Mouse (Mus musculus) spleen, adult 18-20 months (tissue): ENCODE data around the gene Mroh2a.

ENCODE experiments used
- DNase-seq, 2 experiments: peaks; one replicate each; pipeline ENCODE4 v3.0.0; 2022; ENCODE audit warnings: mixed read lengths in 2 of 2

Gene Mroh2a

DNA sequence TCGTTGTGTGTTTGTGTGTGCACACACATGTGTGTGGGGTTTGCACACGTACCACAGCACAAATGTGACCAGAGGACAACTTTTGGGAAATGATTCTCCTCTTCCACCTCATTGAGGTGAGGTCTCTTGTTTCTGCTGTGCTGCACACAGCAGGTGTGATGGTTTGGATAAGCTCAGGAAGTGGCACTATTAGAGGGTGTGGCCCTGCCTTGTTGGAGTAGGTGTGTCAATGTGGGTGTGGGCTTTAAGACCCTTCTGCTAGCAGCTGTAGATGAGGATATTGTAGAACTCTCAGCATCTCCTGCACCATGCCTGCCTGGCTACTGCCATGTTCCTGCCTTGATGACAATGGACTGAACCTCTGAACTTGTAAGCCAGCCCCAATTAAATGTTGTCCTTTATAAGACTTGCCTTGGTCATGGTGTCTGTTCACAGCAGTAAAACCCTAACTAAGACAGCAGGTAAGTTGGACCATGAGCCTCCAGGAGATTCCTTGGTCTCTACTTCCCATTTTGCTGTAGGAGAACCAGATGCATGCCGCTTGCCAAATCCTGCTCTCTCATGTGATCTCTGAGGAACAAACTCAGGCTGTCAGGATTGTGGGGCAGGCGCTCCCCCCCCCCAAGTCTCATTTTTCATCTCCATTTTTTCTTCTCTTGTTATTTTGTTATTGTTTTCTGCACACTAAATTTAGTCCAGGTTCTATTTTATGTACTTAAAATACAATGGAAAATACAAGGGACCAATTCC lies 69.6 kb downstream of the Mroh2a start:
- DNase-seq: no peak

DNA sequence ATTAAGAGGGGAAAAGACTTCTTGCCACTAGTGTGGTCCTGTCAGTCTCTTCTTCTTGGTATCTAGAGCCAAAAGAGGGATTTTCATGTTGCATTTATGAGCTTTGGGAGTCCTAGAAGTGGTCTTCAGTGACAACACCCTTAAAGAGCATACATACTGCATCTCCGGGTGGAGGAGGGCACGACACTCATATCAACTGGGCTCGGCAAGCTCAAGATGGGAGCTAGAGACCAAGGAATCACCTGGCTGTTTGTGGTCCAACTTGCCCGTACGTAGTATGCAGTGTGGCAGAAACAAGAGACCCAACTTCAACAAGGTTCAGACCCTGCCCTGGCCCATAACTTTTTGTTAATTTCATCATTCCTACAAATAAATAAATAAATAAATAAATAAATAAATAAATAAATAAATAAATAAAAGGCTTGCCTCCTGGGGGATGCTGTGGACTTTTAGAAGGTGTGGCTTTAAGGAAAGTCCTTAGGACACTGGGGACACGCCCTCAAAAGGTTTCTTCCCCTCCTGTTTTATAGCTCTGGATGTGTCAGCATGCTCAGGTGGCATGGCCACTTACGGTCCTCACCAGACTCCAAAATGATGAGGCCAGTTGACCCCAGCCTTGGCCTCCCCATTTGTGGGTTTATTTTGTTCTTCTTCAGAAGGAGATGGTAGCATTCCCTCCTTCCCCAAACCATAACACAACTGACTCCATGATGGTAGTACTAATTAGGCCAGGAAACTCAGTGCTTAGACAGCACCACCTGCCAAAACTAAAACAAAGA lies 70.9 kb downstream of the Mroh2a start:
- DNase-seq: no peak

DNA sequence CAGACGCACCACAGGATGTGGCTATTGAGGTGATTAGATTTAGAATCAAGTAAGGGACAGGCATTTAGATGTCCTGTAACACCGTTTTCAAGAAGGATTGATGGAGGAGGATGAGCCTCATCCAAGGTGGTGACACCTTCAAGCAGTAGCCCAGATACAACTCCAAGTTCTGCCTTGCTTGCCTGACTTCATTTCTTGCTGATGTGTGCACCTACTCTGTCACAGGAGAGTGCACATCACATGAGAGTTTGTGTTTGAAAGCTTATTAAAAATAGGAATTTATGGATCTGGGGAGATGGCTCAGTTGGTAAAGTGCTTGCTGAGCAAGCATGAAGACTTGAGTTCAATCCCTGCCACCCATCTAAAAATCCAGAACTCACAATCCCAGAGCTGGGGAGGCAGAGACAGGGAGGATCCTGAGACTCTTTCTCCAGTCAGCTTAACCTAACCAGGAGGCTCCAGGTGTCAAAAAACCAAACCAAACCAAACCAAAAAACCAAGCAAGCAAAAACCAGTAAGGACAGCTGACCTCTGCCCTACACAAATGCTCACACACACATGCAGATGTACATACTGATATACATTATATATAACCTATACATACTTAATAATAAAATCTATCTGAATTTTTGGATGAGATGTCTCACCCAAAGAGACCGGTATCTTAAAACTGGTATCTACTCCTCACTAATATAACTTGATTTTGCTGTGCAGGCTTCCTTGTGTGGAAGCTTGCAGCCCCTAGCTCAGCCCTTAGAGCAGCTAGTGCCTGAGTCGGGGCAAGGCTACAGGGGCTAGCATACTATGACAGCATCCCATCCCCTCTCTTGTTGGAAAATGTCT lies 72.1 kb downstream of the Mroh2a start:
- DNase-seq: no peak

DNA sequence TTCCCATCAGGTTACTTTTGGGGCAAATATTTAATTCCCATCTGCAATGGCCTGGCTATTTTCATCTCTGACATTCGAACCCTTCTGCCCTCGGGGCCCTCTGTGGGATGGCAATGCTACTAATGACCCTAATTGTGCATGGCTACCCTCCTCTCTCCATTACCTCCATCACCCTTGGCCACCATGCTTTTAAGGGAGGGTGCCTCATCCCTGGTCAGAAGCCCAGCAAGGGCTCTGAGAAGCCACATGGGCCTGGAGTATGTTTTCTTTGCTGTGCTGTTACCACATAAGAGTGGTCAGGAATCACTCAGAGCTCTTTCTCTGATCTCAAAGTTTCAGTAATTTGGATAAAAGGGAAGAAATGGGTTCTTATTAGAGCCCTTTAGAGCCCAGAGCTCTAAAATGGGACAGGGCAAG lies 72.8 kb downstream of the Mroh2a start:
- DNase-seq: no peak

DNA sequence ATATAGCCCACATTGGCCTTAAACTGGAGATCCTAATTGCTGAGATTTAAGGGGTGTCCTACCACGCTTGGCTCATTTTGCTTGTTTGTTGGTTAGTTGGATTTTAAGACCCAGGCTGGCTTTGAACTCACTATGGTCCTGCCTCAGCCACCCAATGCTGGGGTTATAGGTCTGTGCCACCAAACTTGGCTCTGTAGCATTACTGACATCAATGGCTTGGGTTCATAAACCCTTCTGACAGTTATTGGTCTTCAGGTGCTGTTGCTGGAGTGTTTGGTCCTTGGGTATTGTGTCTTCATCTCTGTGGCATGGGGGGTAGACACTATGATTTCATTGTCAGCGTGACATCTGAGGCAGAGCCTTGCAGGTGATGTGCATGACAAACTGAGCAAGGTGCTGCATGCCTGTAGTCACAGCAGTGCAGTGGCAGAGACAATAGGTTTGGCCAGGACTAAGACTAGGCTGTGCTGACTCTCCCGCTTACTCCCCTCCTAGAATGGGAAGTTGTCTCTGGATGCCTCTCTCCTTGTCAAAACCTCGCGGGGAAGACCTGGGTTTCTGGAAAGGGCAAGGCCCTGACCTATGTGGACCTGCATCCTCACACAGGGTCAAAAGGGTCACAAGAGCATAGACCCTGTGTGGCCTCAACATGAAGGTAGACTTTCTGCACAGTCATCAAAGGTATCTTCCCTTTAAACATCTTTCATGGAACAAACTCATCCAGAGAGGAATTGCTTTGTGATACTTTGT lies 73.7 kb downstream of the Mroh2a start:
- no peak for DNase-seq

DNA sequence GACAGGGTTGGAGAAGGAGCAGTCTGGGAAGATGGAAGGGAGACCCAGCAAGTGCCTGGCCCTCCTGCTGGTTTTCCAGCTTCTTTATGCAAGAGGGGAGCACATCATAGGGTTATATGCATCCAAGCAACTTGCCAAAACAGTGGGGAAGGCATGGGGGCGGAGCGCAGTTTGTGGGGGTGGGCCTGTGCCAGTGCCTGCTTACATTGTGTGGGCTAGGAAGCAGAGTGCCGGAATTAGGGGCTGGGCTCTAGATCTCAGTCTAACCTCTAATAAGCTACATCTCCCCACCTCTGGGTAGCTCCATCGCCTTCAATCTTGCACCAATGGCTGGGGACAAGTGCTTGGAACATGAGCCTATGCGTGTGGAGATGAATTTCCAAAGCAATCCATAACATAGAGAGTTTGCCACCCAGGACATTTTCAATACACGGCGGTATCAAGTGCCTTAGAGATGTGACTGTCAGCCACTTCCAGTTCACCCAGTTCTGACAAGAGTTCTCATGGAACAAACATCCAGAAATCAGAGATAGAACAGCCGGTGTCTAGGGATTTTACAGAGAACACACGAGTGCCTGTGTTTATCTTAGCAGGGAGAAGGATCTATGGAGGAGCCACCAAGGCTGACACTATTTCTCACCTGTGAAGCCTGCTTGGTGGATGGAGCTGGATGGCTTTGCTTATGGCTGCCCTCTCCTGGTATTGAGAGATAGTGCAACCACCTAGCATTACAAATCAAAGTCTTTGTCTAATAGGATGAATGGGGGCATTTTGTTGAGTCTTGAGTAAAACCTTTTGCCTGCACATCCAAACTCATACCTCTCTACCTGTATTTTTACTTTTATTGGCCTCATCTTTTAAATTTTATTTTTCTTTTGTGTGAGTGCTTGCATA lies 74.6 kb downstream of the Mroh2a start:
- no peak for DNase-seq

DNA sequence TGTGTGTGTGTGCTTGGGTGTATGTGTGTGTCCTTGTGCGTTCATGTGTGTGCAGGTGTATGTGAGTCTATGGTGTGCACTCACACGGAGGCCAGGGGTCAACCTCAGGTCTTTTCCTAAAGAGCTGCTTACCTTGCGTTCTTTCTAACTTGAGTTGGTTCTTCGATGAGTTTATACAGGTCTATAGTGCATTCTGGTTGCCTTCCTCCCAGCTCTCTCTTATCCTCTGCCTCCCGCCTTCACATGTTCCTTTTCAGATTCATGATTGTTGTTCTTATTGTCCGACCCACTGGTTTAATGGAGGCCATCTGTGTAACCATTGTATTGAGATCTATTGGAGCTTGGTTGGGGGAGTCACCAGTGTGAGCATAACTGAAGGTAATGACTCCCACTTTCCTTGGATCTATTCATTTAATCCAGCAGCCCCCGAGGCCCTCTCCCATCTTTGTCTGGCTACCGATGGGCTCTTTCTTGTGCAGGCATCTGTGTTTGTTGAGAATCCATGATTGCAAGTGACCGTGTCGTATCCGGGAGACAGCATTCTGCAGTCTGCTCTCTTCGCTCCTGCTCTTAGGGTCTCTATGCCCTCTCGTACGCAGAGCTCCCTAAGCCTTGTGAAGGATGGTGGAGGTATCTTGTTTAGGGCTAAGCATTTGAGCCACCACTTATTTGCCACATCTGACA lies 75.4 kb downstream of the Mroh2a start:
- no peak for DNase-seq

DNA sequence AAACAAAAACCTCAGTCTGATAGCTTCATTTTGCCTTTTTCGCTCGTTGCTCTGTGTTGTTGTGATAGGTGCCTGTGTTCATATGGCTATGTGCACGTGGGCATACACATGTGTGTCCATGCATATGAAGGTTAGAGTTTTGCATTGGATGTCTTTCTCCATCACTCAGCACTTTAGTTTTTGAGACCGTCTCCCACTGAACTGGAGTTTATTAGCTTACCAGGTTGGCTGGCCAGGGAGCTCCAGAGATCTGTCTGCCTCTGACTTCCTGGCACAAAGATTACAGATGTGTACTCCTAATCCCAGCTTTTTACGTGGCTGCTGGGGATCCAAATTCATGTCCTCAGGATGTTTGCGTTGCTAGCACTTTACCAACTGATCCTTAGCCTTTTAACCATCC lies 77.0 kb downstream of the Mroh2a start:
- DNase-seq: no peak

DNA sequence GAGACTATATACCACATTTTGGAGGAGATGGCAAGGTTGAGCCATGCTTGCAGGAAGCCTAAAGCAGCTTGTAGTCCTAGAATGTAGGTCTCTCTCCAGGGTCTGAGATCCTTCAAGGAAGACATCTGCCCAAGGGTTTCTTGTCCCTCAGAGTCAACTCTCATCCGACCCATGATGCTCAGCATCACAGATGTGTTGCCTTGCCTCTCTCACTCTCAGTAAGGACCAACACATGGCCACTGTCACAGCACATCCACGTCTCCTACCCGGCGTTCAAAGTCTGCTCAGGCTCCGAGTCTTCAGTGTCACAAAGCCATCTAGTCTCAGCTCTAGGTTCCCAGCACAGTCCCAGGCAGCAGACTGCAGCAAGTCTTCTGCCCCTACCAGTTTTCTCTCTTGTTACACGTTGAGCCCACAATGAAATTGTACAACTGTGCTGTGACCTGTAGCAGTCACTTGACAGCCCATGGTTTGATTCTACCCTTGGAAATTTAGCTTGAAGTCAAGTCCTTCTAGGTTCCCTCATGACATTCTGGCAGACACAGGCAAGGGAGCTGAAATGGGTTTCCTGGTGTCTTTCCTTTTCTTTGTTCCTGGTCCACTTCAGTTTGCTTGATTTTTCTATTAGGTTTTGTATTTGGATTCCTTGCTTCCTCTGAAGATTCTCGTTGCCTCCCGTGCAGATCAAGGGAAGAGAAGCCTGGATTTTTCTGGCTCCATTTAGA lies 77.6 kb downstream of the Mroh2a start:
- DNase-seq: no peak

DNA sequence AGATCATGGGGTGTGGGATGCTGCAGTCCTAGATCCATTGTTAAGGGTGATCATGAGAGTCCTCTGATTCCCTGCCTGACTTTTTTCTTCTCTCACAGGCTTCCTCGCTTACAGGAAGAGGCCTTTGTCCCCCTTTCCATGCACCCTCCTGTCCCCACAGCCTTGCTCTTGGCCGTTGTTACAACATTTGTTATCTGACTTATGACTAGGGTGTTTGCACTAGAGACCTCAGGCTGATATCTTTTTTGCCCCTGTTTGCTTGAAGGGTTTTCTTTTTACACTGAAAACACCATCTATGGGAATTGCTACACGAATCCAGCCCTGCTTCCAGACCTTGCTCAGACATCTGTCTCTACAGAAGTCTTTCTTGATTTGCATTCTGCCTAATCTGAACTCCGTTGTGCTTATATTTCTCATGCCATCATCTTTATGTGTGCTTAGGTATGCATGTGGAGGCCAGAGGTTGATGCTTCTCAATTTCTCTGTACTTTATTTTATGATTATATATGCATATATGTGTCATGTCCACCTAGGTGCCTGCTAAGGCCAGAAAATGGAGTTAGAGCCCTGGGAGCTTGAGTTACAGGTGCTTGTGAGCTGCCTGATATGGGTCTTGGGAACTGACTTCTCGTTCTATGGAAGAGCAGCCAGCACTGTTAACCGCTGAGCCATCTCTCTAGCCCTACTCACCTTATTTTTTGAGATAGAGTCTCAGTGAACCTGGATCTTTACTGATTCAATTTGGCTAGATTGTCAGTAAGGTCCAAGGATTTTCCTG lies 78.4 kb downstream of the Mroh2a start:
- no peak for DNase-seq

DNA sequence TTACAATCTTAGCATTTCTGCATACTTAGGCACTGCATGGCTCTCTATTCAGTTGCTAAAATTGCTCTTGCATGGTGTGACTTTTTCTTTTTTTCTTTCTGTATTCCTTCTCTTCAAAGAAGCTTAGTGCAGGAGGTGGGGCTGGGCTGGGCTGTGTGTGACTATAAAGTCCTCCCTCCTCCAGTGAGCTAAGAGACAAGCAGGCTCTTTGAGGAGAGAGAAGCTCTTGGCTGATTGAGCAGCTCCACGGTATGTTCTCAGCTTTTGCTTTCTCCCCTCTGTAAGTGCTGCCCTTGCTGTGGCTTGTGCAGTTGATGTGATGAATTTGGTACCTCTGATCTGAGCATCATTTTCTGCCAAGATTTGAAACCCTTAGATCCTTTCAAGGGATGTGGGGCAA lies 79.8 kb downstream of the Mroh2a start:
- no peak for DNase-seq

DNA sequence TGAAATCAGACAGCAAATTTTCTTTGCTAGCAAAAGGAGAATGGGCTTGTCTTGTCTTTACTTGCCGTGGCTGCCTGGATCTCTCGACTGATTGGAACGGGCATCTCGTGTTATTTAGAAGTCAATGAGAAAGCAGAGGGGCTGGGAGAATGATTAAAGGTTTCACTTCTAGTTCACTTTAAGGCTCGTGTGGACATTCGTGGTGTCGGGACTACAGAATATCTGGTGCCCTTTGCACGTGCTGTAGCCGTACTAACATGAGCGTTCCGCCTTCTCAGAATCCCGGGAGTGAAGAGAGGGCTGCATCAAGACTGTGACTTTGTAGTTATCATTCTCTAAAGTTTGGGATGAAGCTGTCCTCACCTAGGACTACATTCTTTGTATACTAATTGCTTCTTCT lies 80.4 kb downstream of the Mroh2a start:
- DNase-seq: no peak

DNA sequence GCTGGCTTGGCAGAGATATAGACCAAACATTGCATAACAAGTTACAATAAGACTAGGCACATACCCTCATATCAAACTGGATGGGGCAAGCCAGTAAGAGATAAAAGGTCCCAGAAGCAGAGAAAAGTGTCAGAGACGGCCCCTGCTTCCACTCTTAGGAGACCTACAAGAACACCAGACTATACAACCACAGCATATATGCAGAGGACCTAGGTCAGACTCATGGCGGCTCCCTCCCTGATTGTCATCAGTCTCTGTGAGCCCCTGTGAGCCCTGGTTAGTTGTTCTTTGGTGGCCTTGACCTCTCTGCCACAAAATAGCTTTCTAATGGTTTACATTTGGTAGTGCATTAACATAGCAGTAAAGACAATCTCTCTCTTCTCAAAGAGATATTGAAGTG lies 82.2 kb downstream of the Mroh2a start:
- DNase-seq: no peak

DNA sequence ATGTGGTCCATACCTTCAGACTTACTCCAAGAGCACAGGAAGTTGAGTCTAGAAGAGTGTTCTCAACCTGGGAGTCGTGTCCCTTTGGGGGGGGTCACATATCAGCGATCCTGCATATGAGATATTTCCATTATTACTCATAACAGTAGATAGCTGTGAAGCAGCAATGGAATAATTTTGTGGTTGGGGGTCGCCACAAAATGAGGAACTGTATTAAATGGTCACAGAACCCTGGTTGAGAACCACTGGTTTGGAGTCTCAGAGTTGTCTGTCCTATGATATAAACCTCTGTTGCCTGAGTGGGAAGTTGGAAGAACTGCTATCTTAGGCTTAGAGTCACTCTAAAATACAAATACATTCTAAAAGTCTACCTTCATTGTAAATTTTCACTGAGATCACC lies 83.1 kb downstream of the Mroh2a start:
- DNase-seq: no peak

DNA sequence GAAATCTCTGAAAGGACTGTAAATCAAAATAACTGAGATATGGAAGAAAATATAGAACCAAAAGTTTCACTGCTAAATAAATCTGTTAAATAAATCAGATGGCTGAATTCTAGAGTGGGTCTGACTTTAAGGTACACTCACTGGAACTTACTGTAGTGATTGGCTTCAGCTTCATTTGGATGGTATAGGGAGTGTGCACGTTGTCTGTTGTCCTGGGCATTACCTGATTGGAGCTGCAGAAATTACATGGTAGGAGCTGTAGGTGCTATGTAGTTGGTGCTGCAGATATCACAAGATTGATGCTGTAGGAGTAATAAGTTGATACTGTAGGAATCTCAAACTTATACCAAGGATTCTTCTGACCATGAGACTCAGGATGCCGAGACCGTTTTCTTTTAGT lies 83.6 kb downstream of the Mroh2a start:
- no peak for DNase-seq
